Mouse (Mus musculus) embryonic facial prominence, embryonic 10.5 days (tissue): ENCODE data around the gene Prss35. TPM values are rescaled to one million over a fixed set of nuclear protein-coding genes. Genes with fewer than 3 reads are reported as not detected.

Experiments
- DNase-seq: peaks from one replicate; pipeline ENCODE4 v3.0.0-alpha.2; 2017; ENCODE audit warnings: low spot score
- H3K27ac ChIP-seq: fragments of 300-500 bp; sonication (generic); replicated peaks from 2 replicates; pipeline ENCODE4 v1.5.1; 2016; ENCODE audit warnings: mild to moderate bottlenecking
- H3K27me3 ChIP-seq: fragments of 300-500 bp; sonication (generic); replicated peaks from 2 replicates; pipeline ENCODE4 v1.6.1; 2016; ENCODE audit warnings: low read depth, mild to moderate bottlenecking; ENCODE audit not compliant: poor library complexity, severe bottlenecking
- H3K36me3 ChIP-seq: fragments of 300-500 bp; sonication (generic); replicated peaks from 2 replicates; pipeline ENCODE4 v1.6.1; 2016; ENCODE audit warnings: mild to moderate bottlenecking, moderate library complexity
- H3K4me1 ChIP-seq: fragments of 300-500 bp; sonication (generic); 2 replicates; pipeline ENCODE4 v1.6.1; 2016
- H3K4me3 ChIP-seq: fragments of 300-500 bp; sonication (generic); 2 replicates; pipeline ENCODE4 v1.5.1; 2016; ENCODE audit warnings: mild to moderate bottlenecking, moderate library complexity
- H3K9me3 ChIP-seq: fragments of 300-500 bp; sonication (generic); 2 replicates; pipeline ENCODE4 v1.6.1; 2016; ENCODE audit warnings: mild to moderate bottlenecking
- WGBS: fragments of 180-500 bp; shearing (Covaris S2); methylation state at CpG from one replicate; pipeline ENCODE4 v1.1.7; 2016; 5-methylcytosine and 5-hydroxymethylcytosine counted together
- polyA plus RNA-seq: library from polyadenylated mRNA; unstranded; fragments of >200 nt; fragmentation: Nextera tagmentation; extraction: Ambion mirVana; gene quantifications from 2 replicates; pipeline ENCODE4 v1.2.1, GENCODE M21; 2016

The Prss35 gene
- polyA plus RNA-seq, 1 experiment from 2014 or later, result 3.0 TPM

GRCm38 (mm10) chr9:86781426-86781825 lies 38.0 kb downstream of the Prss35 start:
- 94% methylated on average over 4 of the region's 4 CpGs for WGBS
- Histone ChIP-seq H3K4me3 (no peak overlapping the region), H3K27me3 (no peaks in the 10 kb centered on the region), H3K36me3 (no peaks in the 10 kb centered on the region), H3K4me1 (no peaks in the 10 kb centered on the region), H3K27ac (no peak overlapping the region), H3K9me3 (no peaks in the 10 kb centered on the region)
- no peak for DNase-seq

- 95% methylated on average over 2 of the region's 2 CpGs for WGBS
- Histone ChIP-seq H3K9me3 (no peaks in the 10 kb centered on the region), H3K27me3 (no peaks in the 10 kb centered on the region), H3K27ac (no peak overlapping the region), H3K4me1 (no peaks in the 10 kb centered on the region), H3K4me3 (no peak overlapping the region), H3K36me3 (no peaks in the 10 kb centered on the region)
- DNase-seq, result no peak
Measured at GRCm38 (mm10) chr9:86782836-86783235, 39.4 kb downstream of the Prss35 start.

- no peaks in the 10 kb centered on the region for H3K4me1 ChIP-seq
- no peak for DNase-seq
- WGBS, result 86% methylated on average over 6 of the region's 6 CpGs
Measured at GRCm38 (mm10) chr9:86789186-86789585, 45.7 kb downstream of the Prss35 start.

GRCm38 (mm10) chr9:86791927-86792326 lies 48.5 kb downstream of the Prss35 start:
- H3K9me3 ChIP-seq, result no peaks in the 10 kb centered on the region
- DNase-seq, result no peak
- H3K4me1 ChIP-seq, result no peaks in the 10 kb centered on the region
- WGBS, result 88% methylated on average over 7 of the region's 7 CpGs
- no peaks in the 10 kb centered on the region for H3K36me3 ChIP-seq
- H3K27ac ChIP-seq, result no peak overlapping the region
- H3K4me3 ChIP-seq, result no peak overlapping the region
- no peaks in the 10 kb centered on the region for H3K27me3 ChIP-seq

More at GRCm38 (mm10) chr9:86789186-86789585, 45.7 kb downstream of the Prss35 start:
- Histone ChIP-seq H3K36me3 (no peaks in the 10 kb centered on the region), H3K27ac (no peak overlapping the region), H3K4me3 (no peak overlapping the region), H3K9me3 (no peaks in the 10 kb centered on the region), H3K27me3 (no peaks in the 10 kb centered on the region)

- Histone ChIP-seq H3K4me1 (peaks cover 6% of the 10 kb centered on the region; the same call in 1 of the 2 replicates), H3K27me3 (no peaks in the 10 kb centered on the region), H3K27ac (no peak overlapping the region), H3K36me3 (no peaks in the 10 kb centered on the region), H3K9me3 (no peaks in the 10 kb centered on the region), H3K4me3 (no peak overlapping the region)
- 77% methylated on average over 3 of the region's 3 CpGs for WGBS
- DNase-seq, result no peak
Measured at GRCm38 (mm10) chr9:86795236-86795635, 51.8 kb downstream of the Prss35 start.

- no peaks in the 10 kb centered on the region for H3K36me3 ChIP-seq
- DNase-seq, result peak; percentile 4
- WGBS, result 89% methylated on average over 4 of the region's 4 CpGs
- peaks cover 6% of the 10 kb centered on the region; the same call in 1 of the 2 replicates for H3K4me1 ChIP-seq
- H3K27me3 ChIP-seq, result no peaks in the 10 kb centered on the region
- no peak overlapping the region for H3K4me3 ChIP-seq
- H3K27ac ChIP-seq, result no peak overlapping the region
- no peaks in the 10 kb centered on the region for H3K9me3 ChIP-seq
Measured at GRCm38 (mm10) chr9:86797553-86797952, 54.1 kb downstream of the Prss35 start.

- Histone ChIP-seq H3K4me1 (peaks cover 9% of the 10 kb centered on the region; the same call in 1 of the 2 replicates), H3K27ac (no peak overlapping the region), H3K36me3 (no peaks in the 10 kb centered on the region), H3K9me3 (no peaks in the 10 kb centered on the region), H3K4me3 (no peak overlapping the region), H3K27me3 (no peaks in the 10 kb centered on the region)
- WGBS, result 92% methylated on average over 5 of the region's 5 CpGs
- no peak for DNase-seq
Measured at GRCm38 (mm10) chr9:86798129-86798528, 54.7 kb downstream of the Prss35 start.

GRCm38 (mm10) chr9:86798686-86799085 lies 55.2 kb downstream of the Prss35 start:
- WGBS, result 40% methylated on average over 7 of the region's 7 CpGs
- no peaks in the 10 kb centered on the region for H3K36me3 ChIP-seq
- no peaks in the 10 kb centered on the region for H3K9me3 ChIP-seq
- peaks cover 10% of the 10 kb centered on the region; the same call in 1 of the 2 replicates for H3K4me1 ChIP-seq
- no peak for DNase-seq
- no peak overlapping the region for H3K4me3 ChIP-seq
- H3K27me3 ChIP-seq, result no peaks in the 10 kb centered on the region
- H3K27ac ChIP-seq, result peak overlapping the region; percentile 55

GRCm38 (mm10) chr9:86799099-86799498 lies 55.6 kb downstream of the Prss35 start:
- H3K36me3 ChIP-seq, result no peaks in the 10 kb centered on the region
- H3K4me1 ChIP-seq, result peaks cover 10% of the 10 kb centered on the region; the same call in 1 of the 2 replicates
- DNase-seq, result no peak
- H3K9me3 ChIP-seq, result no peaks in the 10 kb centered on the region
- 74% methylated on average over 7 of the region's 7 CpGs for WGBS
- no peaks in the 10 kb centered on the region for H3K27me3 ChIP-seq
- peak overlapping the region; percentile 55; the same call in 1 of the 2 replicates for H3K27ac ChIP-seq
- H3K4me3 ChIP-seq, result no peak overlapping the region

GRCm38 (mm10) chr9:86800600-86801163 lies 57.2 kb downstream of the Prss35 start:
- Histone ChIP-seq H3K4me1 (peaks cover 10% of the 10 kb centered on the region; the same call in 1 of the 2 replicates), H3K27me3 (no peaks in the 10 kb centered on the region), H3K4me3 (no peak overlapping the region), H3K27ac (no peak overlapping the region), H3K36me3 (no peaks in the 10 kb centered on the region), H3K9me3 (no peaks in the 10 kb centered on the region)
- peak; percentile 30 for DNase-seq
- WGBS, result 20% methylated on average over 3 of the region's 3 CpGs

Other genes starting within 250 kb of the Prss35 start
- 34.0 and 34.2 TPM in 2 replicates for gene Pgm3, start 171.8 kb upstream of the Prss35 start, polyA plus RNA-seq
- 2.6 and 2.9 TPM in 2 replicates for gene Rwdd2a, start 171.7 kb upstream of the Prss35 start, polyA plus RNA-seq
- 10.1 and 12.0 TPM in 2 replicates for gene Me1, start 47.7 kb upstream of the Prss35 start, polyA plus RNA-seq
- 4.5 and 5.4 TPM in 2 replicates for gene Snap91, start 137.0 kb downstream of the Prss35 start, polyA plus RNA-seq